8 mouse cellular contexts compared by ENCODE assay signal in genomic region chr4:141790524-141790990, GRCm38 (mm10). TPM values are rescaled to one million over a fixed set of nuclear protein-coding genes. Genes with fewer than 3 reads are reported as not detected.
DNase-seq lines count a peak whose midpoint lies in the region; ATAC-seq and TF ChIP-seq lines count a peak whose summit lies in the region.

Gene Dnajc16 (minus strand): TSS chr4:141790931.

- H3K4me3 ChIP-seq in ES-Bruce4 (ENCODE audit: low read depth, low read length): peak within 1 kb of the TSS; percentile 89
- peak within 1 kb of the TSS; percentile 95 for H3K4me3 ChIP-seq in forebrain, embryonic 13.5 days
- peak within 1 kb of the TSS; percentile 97 for H3K4me3 ChIP-seq in liver, postnatal 0 days (ENCODE audit: low read depth, low read length)
- peak within 1 kb of the TSS; percentile 85 for H3K4me3 ChIP-seq in neural tube, embryonic 14.5 days (ENCODE audit: low read depth, low read length)

- ATAC-seq in cerebellum, adult (ENCODE audit: insufficient number of reproducible peaks, low FRiP score, low TSS enrichment): peak; percentile 84
- peak; percentile 95 for ATAC-seq in forebrain, embryonic 13.5 days
- ATAC-seq in liver, postnatal 0 days: peak; percentile 81
- ATAC-seq in neural tube, embryonic 14.5 days (ENCODE audit: low read depth): peak; percentile 90

- no peaks in the 10 kb centered on the region for H3K4me1 ChIP-seq in ES-Bruce4 (ENCODE audit: control insufficient read depth, insufficient read depth, low read length)
- H3K4me1 ChIP-seq in forebrain, embryonic 13.5 days: peaks cover 28% of the 10 kb centered on the region
- peaks cover 38% of the 10 kb centered on the region for H3K4me1 ChIP-seq in liver, postnatal 0 days (ENCODE audit: insufficient read depth)
- H3K4me1 ChIP-seq in neural tube, embryonic 14.5 days (ENCODE audit: control insufficient read depth, insufficient read depth, low read length): peaks cover 15% of the 10 kb centered on the region; the same call in 1 of the 2 replicates

- peak within 1 kb of the TSS; percentile 73 for H3K9ac ChIP-seq in ES-Bruce4 (ENCODE audit: low read depth, poor library complexity, severe bottlenecking)
- H3K9ac ChIP-seq in forebrain, embryonic 13.5 days: peak within 1 kb of the TSS; percentile 98
- H3K9ac ChIP-seq in liver, postnatal 0 days (replicated peaks): peak within 1 kb of the TSS; percentile 97
- H3K9ac ChIP-seq in neural tube, embryonic 14.5 days (replicated peaks; ENCODE audit: low read depth, low read length): peak within 1 kb of the TSS; percentile 88

- intact Hi-C loops in heart, postnatal 10 days (cut with DNase I): loop anchor here (2.0 kb wide), 1 partner anchor 66 kb away; no protein-coding TSS in a partner anchor

- H3K4me2 ChIP-seq in forebrain, embryonic 13.5 days: peak within 1 kb of the TSS; percentile 83
- H3K4me2 ChIP-seq in liver, postnatal 0 days (ENCODE audit: low read depth, low read length): peak within 1 kb of the TSS; percentile 90
- H3K4me2 ChIP-seq in neural tube, embryonic 14.5 days (ENCODE audit: low read depth, low read length): peak within 1 kb of the TSS; percentile 79

- no peak for TF ChIP-seq POLR2A in ES-Bruce4 (IDR thresholded peaks at IDR 0.05; ENCODE audit: insufficient read depth, low read length)

- H3K36me3 ChIP-seq in ES-Bruce4 (ENCODE audit: control insufficient read depth, insufficient read depth, low read length, poor library complexity, severe bottlenecking): no peaks in the 10 kb centered on the region
- H3K36me3 ChIP-seq in forebrain, embryonic 13.5 days (ENCODE audit: poor library complexity, severe bottlenecking): peaks cover 18% of the 10 kb centered on the region
- H3K36me3 ChIP-seq in liver, postnatal 0 days (replicated peaks; ENCODE audit: insufficient read depth, low read length): peaks cover 22% of the 10 kb centered on the region
- H3K36me3 ChIP-seq in neural tube, embryonic 14.5 days (ENCODE audit: control insufficient read depth, insufficient read depth, low read length): no peaks in the 10 kb centered on the region; the same call in 1 of the 2 replicates

- no peak within 1 kb of the TSS for H3K27ac ChIP-seq in ES-Bruce4 (ENCODE audit: insufficient read depth, low read length)
- H3K27ac ChIP-seq in forebrain, embryonic 13.5 days: peak within 1 kb of the TSS; percentile 57
- peak within 1 kb of the TSS; percentile 93 for H3K27ac ChIP-seq in liver, postnatal 0 days (ENCODE audit: low read depth)
- H3K27ac ChIP-seq in neural tube, embryonic 14.5 days (ENCODE audit: low read depth, low read length): peak within 1 kb of the TSS; percentile 69; the same call in 1 of the 2 replicates

- TF ChIP-seq EP300 in ES-Bruce4 (IDR thresholded peaks at IDR 0.05; ENCODE audit: insufficient read depth, low read depth, low read length): peak; percentile 61; the same call in 1 of the 2 replicates
- TF ChIP-seq EP300 in liver, postnatal 0 days (IDR thresholded peaks at IDR 0.05; ENCODE audit: low read depth): peak; percentile 71; the same call in 1 of the 2 replicates

- WGBS in forebrain, embryonic 13.5 days: 1% methylated on average over 42 of the region's 42 CpGs
- under 1% methylated on average over 42 of the region's 42 CpGs for WGBS in large intestine, adult 2 months
- WGBS in liver, postnatal 0 days (ENCODE audit: insufficient replicate concordance): under 1% methylated on average over 36 of the region's 42 CpGs
- under 1% methylated on average over 42 of the region's 42 CpGs for WGBS in neural tube, embryonic 14.5 days

- no peaks in the 10 kb centered on the region for H3K27me3 ChIP-seq in ES-Bruce4 (ENCODE audit: control insufficient read depth, insufficient read depth, low read length, poor library complexity, severe bottlenecking)
- no peaks in the 10 kb centered on the region for H3K27me3 ChIP-seq in forebrain, embryonic 13.5 days
- no peaks in the 10 kb centered on the region for H3K27me3 ChIP-seq in liver, postnatal 0 days (ENCODE audit: insufficient read depth, low read length)
- H3K27me3 ChIP-seq in neural tube, embryonic 14.5 days (ENCODE audit: control insufficient read depth, insufficient read depth, low read length): no peaks in the 10 kb centered on the region

- no peak for TF ChIP-seq CTCF in ES-Bruce4 (IDR thresholded peaks at IDR 0.05; ENCODE audit: low read depth, low read length)
- TF ChIP-seq CTCF in liver, postnatal 0 days (IDR thresholded peaks at IDR 0.05; ENCODE audit: low read depth): no peak; the same call in 1 of the 2 replicates

- H3K9me3 ChIP-seq in ES-Bruce4 (replicated peaks; ENCODE audit: control insufficient read depth, insufficient read depth, low read length, poor library complexity, severe bottlenecking): no peaks in the 10 kb centered on the region
- H3K9me3 ChIP-seq in forebrain, embryonic 13.5 days (replicated peaks): no peaks in the 10 kb centered on the region
- H3K9me3 ChIP-seq in liver, postnatal 0 days (ENCODE audit: low read length): no peaks in the 10 kb centered on the region
- no peaks in the 10 kb centered on the region for H3K9me3 ChIP-seq in neural tube, embryonic 14.5 days (ENCODE audit: control insufficient read depth, low read length)

- DNase-seq in heart, postnatal 10 days: peak; percentile 98
- peak; percentile 99 for DNase-seq in large intestine, adult 2 months (ENCODE audit: low read depth, low spot score)
- DNase-seq in liver, postnatal 0 days: peak; percentile 97
- peak; percentile 96 for DNase-seq in testis, postnatal 10 days (ENCODE audit: low spot score)

RNA-seq across cellular contexts. Expression of gene Dnajc16, which starts in this region (rescaled TPM):
- polyA plus RNA-seq in ES-Bruce4 (2011; ENCODE audit: insufficient read depth, insufficient read length, low read depth, missing spikeins): 9.1 and 10.5 TPM in 2 replicates
- polyA plus RNA-seq in forebrain, embryonic 13.5 days (2015; fragmentation: Nextera tagmentation; extraction: Ambion mirVana): 4.6 and 4.7 TPM in 2 replicates
- total RNA-seq in heart, postnatal 10 days (2021): 10 to 100 TPM; 17.6 to 18.0 TPM
- polyA plus RNA-seq in large intestine, adult 2 months (2012; rRNA removed): 6.3 and 8.1 TPM in 2 replicates
- 2.7 TPM in 2 replicates for polyA plus RNA-seq in liver, postnatal 0 days (2015; fragmentation: Nextera tagmentation; extraction: Ambion mirVana)
- polyA plus RNA-seq in neural tube, embryonic 14.5 days (2014; fragmentation: Nextera tagmentation; extraction: Ambion mirVana): 5.8 and 6.4 TPM in 2 replicates
